Mouse (Mus musculus) CH12.LX (cell line): Measurements from ENCODE around the gene Ror1. TPM values are rescaled to one million over a fixed set of nuclear protein-coding genes. Genes with fewer than 3 reads are reported as not detected.
A peak's percentile ranks its signal among the peaks of the same experiment; 100 is the strongest.

Experiments used
- DNase-seq: peaks from one replicate; pipeline ENCODE4 v3.0.0-alpha.2; 2013; ENCODE audit errors: extremely low read depth
- H3K27ac ChIP-seq: 2 replicates; pipeline ENCODE4 v1.5.1; 2012; ENCODE audit warnings: low read depth, mild to moderate bottlenecking, control low read depth, moderate library complexity; ENCODE audit not compliant: insufficient read depth
- H3K27me3 ChIP-seq: replicated peaks from 2 replicates; pipeline ENCODE3; 2012; ENCODE audit warnings: inconsistent platforms
- H3K36me3 ChIP-seq, 2 experiments: replicated peaks in 1 of 2; 2 replicates each; pipeline versions ENCODE3 to v1.6.1; 2012; ENCODE audit warnings: inconsistent platforms in 1 of 2, low read length in 1 of 2, mild to moderate bottlenecking in 1 of 2, mixed read lengths in 1 of 2, moderate library complexity in 1 of 2; ENCODE audit not compliant: control insufficient read depth in 1 of 2, insufficient read depth in 1 of 2
- H3K4me1 ChIP-seq, 2 experiments: 2 replicates each; pipeline ENCODE4 v1.6.1; 2012; ENCODE audit warnings: inconsistent platforms in 1 of 2, moderate library complexity in 1 of 2; ENCODE audit not compliant: insufficient read depth in 2 of 2, control insufficient read depth in 1 of 2
- H3K4me2 ChIP-seq: 2 replicates; pipeline ENCODE4 v1.6.1; 2012; ENCODE audit warnings: low read depth, mild to moderate bottlenecking, control low read depth; ENCODE audit not compliant: poor library complexity, insufficient read depth, severe bottlenecking
- H3K4me3 ChIP-seq, 3 experiments: fragments of 150-350 bp in 1 of 3; sonication (generic) in 1 of 3; replicated peaks in 1 of 3; 2 replicates each; pipeline versions ENCODE3 to v1.5.1; 2011 to 2012; ENCODE audit warnings: low read depth in 2 of 3, low read length in 2 of 3, mild to moderate bottlenecking in 2 of 3, moderate library complexity in 2 of 3, control low read depth in 1 of 3, improper control_type of control experiment in 1 of 3, inconsistent platforms in 1 of 3, mixed read lengths in 1 of 3; ENCODE audit not compliant: poor library complexity in 1 of 3
- H3K79me2 ChIP-seq: replicated peaks from 2 replicates; pipeline ENCODE4 v1.6.1; 2012; ENCODE audit warnings: mild to moderate bottlenecking, moderate library complexity; ENCODE audit not compliant: control insufficient read depth, poor library complexity, insufficient read depth, severe bottlenecking; ENCODE audit errors: extremely low read depth
- H3K9ac ChIP-seq: 2 replicates; pipeline ENCODE4 v1.6.1; 2012; ENCODE audit warnings: low read depth, mild to moderate bottlenecking, control low read depth, moderate library complexity; ENCODE audit not compliant: insufficient read depth
- H3K9me3 ChIP-seq: replicated peaks from 2 replicates; pipeline ENCODE3; 2012; ENCODE audit warnings: low read length, inconsistent platforms, mixed read lengths
- CTCF ChIP-seq, 2 experiments: IDR thresholded peaks in 1 of 2; conservative IDR thresholded peaks in 1 of 2; 2 replicates each; pipeline ENCODE4 v1.5.1; 2011 to 2012; ENCODE audit warnings: low read depth in 2 of 2, low read length in 2 of 2, improper control_type of control experiment in 1 of 2, inconsistent platforms in 1 of 2, mild to moderate bottlenecking in 1 of 2, moderate library complexity in 1 of 2
- E2F4 ChIP-seq: IDR thresholded peaks from 2 replicates; pipeline ENCODE4 v1.6.1; 2011; ENCODE audit warnings: low read depth, low read length, improper control_type of control experiment; ENCODE audit not compliant: insufficient replicate concordance
- ELF1 ChIP-seq: IDR thresholded peaks from 2 replicates; pipeline ENCODE4 v1.6.1; 2014; ENCODE audit warnings: low read depth, mild to moderate bottlenecking, inconsistent platforms, low read length, improper control_type of control experiment
- EP300 ChIP-seq: IDR thresholded peaks from 2 replicates; pipeline ENCODE4 v1.6.1; 2011; ENCODE audit warnings: low read length, improper control_type of control experiment
- GABPA ChIP-seq: IDR thresholded peaks from 2 replicates; pipeline ENCODE4 v1.6.1; 2012; ENCODE audit warnings: low read depth, low read length, improper control_type of control experiment, inconsistent platforms; ENCODE audit not compliant: insufficient replicate concordance
- IRF4 ChIP-seq: IDR thresholded peaks from 2 replicates; pipeline ENCODE4 v1.6.1; 2014; ENCODE audit warnings: low read depth, mild to moderate bottlenecking, inconsistent platforms, low read length, improper control_type of control experiment
- JUN ChIP-seq: IDR thresholded peaks from 2 replicates; pipeline ENCODE4 v1.6.1; 2011; ENCODE audit warnings: low read depth, mild to moderate bottlenecking, low read length, improper control_type of control experiment, moderate library complexity; ENCODE audit not compliant: insufficient read depth
- MAFK ChIP-seq: IDR thresholded peaks from 2 replicates; pipeline ENCODE4 v1.6.1; 2011; ENCODE audit warnings: low read length, improper control_type of control experiment; ENCODE audit not compliant: insufficient replicate concordance
- MAX ChIP-seq: IDR thresholded peaks from 2 replicates; pipeline ENCODE4 v1.6.1; 2011; ENCODE audit warnings: low read length, improper control_type of control experiment
- MEF2A ChIP-seq: IDR thresholded peaks from 2 replicates; pipeline ENCODE4 v1.6.1; 2014; ENCODE audit warnings: low read depth, mild to moderate bottlenecking, inconsistent platforms, low read length, improper control_type of control experiment, borderline replicate concordance
- MXI1 ChIP-seq: IDR thresholded peaks from 2 replicates; pipeline ENCODE4 v1.6.1; 2011; ENCODE audit warnings: mild to moderate bottlenecking, low read depth, low read length, improper control_type of control experiment
- MYC ChIP-seq: IDR thresholded peaks from 2 replicates; pipeline ENCODE4 v1.6.1; 2011; ENCODE audit warnings: low read depth, mild to moderate bottlenecking, improper control_type of control experiment, low read length
- POLR2AphosphoS2 ChIP-seq: IDR thresholded peaks from 2 replicates; pipeline ENCODE4 v1.6.1; 2011; ENCODE audit warnings: low read depth, low read length, improper control_type of control experiment
- RCOR1 ChIP-seq: conservative IDR thresholded peaks from 2 replicates; pipeline ENCODE4 v1.6.1; 2012; ENCODE audit warnings: low read depth, mild to moderate bottlenecking, inconsistent platforms, low read length, improper control_type of control experiment
- TBP ChIP-seq: conservative IDR thresholded peaks from 2 replicates; pipeline ENCODE4 v1.6.1; 2011; ENCODE audit warnings: low read depth, low read length, improper control_type of control experiment
- UBTF ChIP-seq: IDR thresholded peaks from 2 replicates; pipeline ENCODE4 v1.6.1; 2012; ENCODE audit warnings: low read depth, mild to moderate bottlenecking, inconsistent platforms, low read length, improper control_type of control experiment, moderate library complexity
- USF1 ChIP-seq: IDR thresholded peaks from 2 replicates; pipeline ENCODE4 v1.6.1; 2014; ENCODE audit warnings: low read depth, mild to moderate bottlenecking, inconsistent platforms, low read length, improper control_type of control experiment
- USF2 ChIP-seq: conservative IDR thresholded peaks from 2 replicates; pipeline ENCODE4 v1.6.1; 2011; ENCODE audit warnings: low read depth, low read length, improper control_type of control experiment
- ZMIZ1 ChIP-seq: IDR thresholded peaks from 2 replicates; pipeline ENCODE4 v1.6.1; 2012; ENCODE audit warnings: low read depth, mild to moderate bottlenecking, inconsistent platforms, low read length, improper control_type of control experiment
- dilution Hi-C: fragments of 300-500 bp; cut with MboI; formaldehyde crosslinking; loops from 2 replicates; pipeline ENCODE4 v1.14.3; 2020; ENCODE audit warnings: low sequenced_read_pairs; ENCODE audit not compliant: extremely low pct_unique_long_range_greater_than_20kb, extremely low pct_ligation_motif_present
- in situ Hi-C: fragments of 300-500 bp; cut with MboI; formaldehyde crosslinking; loops from 3 replicates; pipeline ENCODE4 v1.14.3; 2019; ENCODE audit warnings: low sequenced_read_pairs, low pct_ligation_motif_present, low pct_unique_long_range_greater_than_20kb, mixed read lengths
- polyA plus RNA-seq: library from polyadenylated mRNA; unstranded; fragments of >175 nt; gene quantifications from 2 replicates; pipeline ENCODE4 v1.2.1, GENCODE M21; 2012; ENCODE audit warnings: low read depth; ENCODE audit not compliant: insufficient read length
- total RNA-seq, 2 experiments: library from RNA; depleted of rRNA; stranded (reverse); fragments of 300-350 nt in 1 of 2; fragments of >200 nt in 1 of 2; gene quantifications; 2 replicates each; pipeline ENCODE4 v1.2.3; 2012 to 2014

The Ror1 gene
- total and polyA plus RNA-seq, 3 experiments: not detected

GRCm38 (mm10) chr4:100114148-100114547 is 18.6 kb downstream of the Ror1 start:
- Histone ChIP-seq H3K9ac (no peak overlapping the region), H3K27ac (no peak overlapping the region), H3K79me2 (no peaks in the 10 kb centered on the region), H3K9me3 (no peaks in the 10 kb centered on the region), H3K4me1 (no peaks in the 10 kb centered on the region)
- DNase-seq: no peak
- in situ Hi-C loops: no loop called here
- TF ChIP-seq MAFK (no peak), JUN (no peak), IRF4 (no peak), GABPA (no peak), TBP (no peak), CTCF (conservative IDR thresholded peaks at IDR 0.05 in 1 of 2, IDR thresholded peaks at IDR 0.05 in 1 of 2; ENCODE audit: low read depth in 2 of 2, low read length in 2 of 2) (no peak), MAX (no peak)
- TF ChIP-seq, all 38 proteins: peak for 0
- Histone ChIP-seq H3K36me3 (no peaks in the 10 kb centered on the region), H3K4me3 (no peak overlapping the region), H3K4me2 (no peak overlapping the region), H3K27me3 (peaks cover 7% of the 10 kb centered on the region)
- dilution Hi-C loops: no loop called here

GRCm38 (mm10) chr4:100116366-100116765 is 20.8 kb downstream of the Ror1 start:
- no peaks in the 10 kb centered on the region for H3K4me1 ChIP-seq
- H3K27me3 ChIP-seq: peaks cover 9% of the 10 kb centered on the region
- TF ChIP-seq CTCF (conservative IDR thresholded peaks at IDR 0.05 in 1 of 2, IDR thresholded peaks at IDR 0.05 in 1 of 2; ENCODE audit: low read depth in 2 of 2, low read length in 2 of 2) (peak in 1 of 2 experiments; percentile 7; a peak in 1 of 4 replicates), RCOR1 (no peak), EP300 (no peak)
- TF ChIP-seq, all 38 proteins: peak for 1
- Histone ChIP-seq H3K36me3 (no peaks in the 10 kb centered on the region), H3K79me2 (no peaks in the 10 kb centered on the region), H3K4me3 (no peak overlapping the region), H3K4me2 (no peak overlapping the region), H3K9me3 (no peaks in the 10 kb centered on the region), H3K27ac (no peak overlapping the region), H3K9ac (no peak overlapping the region)
- dilution Hi-C loops: no loop called here
- DNase-seq: no peak
- in situ Hi-C loops: no loop called here

GRCm38 (mm10) chr4:100118676-100119075 is 23.1 kb downstream of the Ror1 start:
- dilution Hi-C loops (no loop called here), in situ Hi-C loops (no loop called here)
- Histone ChIP-seq H3K36me3 (no peaks in the 10 kb centered on the region), H3K27me3 (peaks cover 20% of the 10 kb centered on the region), H3K4me1 (no peaks in the 10 kb centered on the region), H3K4me2 (no peak overlapping the region), H3K9me3 (no peaks in the 10 kb centered on the region), H3K27ac (no peak overlapping the region), H3K79me2 (no peaks in the 10 kb centered on the region), H3K4me3 (no peak overlapping the region), H3K9ac (no peak overlapping the region)
- TF ChIP-seq UBTF: no peak
- no peak for TF ChIP-seq CTCF (conservative IDR thresholded peaks at IDR 0.05 in 1 of 2, IDR thresholded peaks at IDR 0.05 in 1 of 2; ENCODE audit: low read depth in 2 of 2, low read length in 2 of 2)
- TF ChIP-seq GABPA: no peak
- TF ChIP-seq POLR2AphosphoS2: no peak
- TF ChIP-seq USF2: no peak
- TF ChIP-seq USF1: no peak
- TF ChIP-seq MAX: no peak
- no peak for TF ChIP-seq IRF4
- TF ChIP-seq ELF1: no peak
- TF ChIP-seq ZMIZ1: no peak
- no peak for TF ChIP-seq MYC
- TF ChIP-seq MXI1: no peak
- no peak for TF ChIP-seq MEF2A
- TF ChIP-seq E2F4: no peak
- no peak for TF ChIP-seq RCOR1
- DNase-seq: no peak
